Comparison of ENCODE assay signal across 8 mouse cellular contexts in the genomic region with DNA sequence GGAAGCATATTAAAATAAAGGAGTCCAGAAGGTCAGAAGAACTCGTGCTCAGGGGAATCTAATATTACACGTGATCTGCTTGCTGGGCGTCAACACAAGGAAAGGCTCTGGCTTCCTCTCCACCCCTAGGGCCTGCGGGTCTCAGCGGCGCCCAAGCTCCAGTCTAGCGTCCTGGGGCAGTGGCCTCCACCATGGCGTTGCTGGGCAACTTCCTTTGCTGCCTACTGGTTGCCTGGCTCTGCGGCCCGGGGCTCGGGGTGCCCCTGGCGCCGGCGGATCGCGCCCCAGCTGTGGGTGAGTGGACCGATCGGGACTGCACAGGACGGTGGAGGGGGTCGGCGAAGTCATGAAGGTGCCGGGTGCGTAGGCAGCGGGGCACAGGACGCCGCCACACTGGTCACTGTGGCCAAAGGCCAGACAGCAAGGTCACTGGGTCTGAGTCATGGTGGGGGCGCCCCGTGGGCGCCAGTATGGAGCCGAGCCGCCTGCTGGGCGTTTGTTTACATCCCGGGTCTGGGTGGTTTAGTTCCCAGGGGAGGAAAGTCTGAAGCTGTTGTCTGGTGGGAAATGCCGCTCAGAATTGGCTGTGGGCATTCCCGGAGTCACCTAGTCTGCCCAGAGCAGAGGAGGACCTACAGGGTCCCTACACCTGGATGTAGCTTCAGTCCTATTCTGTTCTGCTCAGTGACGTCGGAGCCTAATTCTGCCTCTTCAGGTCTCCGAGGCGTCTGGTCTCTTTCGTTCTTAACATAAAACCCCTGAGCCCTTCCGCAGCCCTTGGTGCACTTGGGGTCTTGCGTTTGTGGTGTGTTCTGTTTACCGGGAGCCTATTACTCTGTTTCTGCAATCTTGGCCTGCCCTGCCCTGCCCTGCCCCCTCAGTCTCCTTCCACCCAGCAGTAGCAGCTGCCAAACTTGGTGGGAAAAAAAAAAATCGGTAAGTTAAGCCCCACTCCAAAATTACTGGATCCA. TPM values are rescaled to one million over a fixed set of nuclear protein-coding genes. Genes with fewer than 3 reads are reported as not detected.
DNase-seq lines count a peak whose midpoint lies in the region; ATAC-seq and TF ChIP-seq lines count a peak whose summit lies in the region.

No protein-coding gene starts in this region.

- TF ChIP-seq CTCF in cerebellum, adult 2 months (IDR thresholded peaks at IDR 0.05; ENCODE audit: borderline replicate concordance, insufficient read depth, low read depth, low read length), result no peak

- no peak for TF ChIP-seq POLR2A in cerebellum, adult 2 months (IDR thresholded peaks at IDR 0.05; ENCODE audit: borderline replicate concordance, insufficient read depth, low read length)

- 0 out of 2 replicates have a peak overlapping the region, but pooled peaks have one; percentile 58 for H3K27ac ChIP-seq in cerebellum, adult 2 months (ENCODE audit: insufficient read depth, low read length)
- H3K27ac ChIP-seq in forebrain, embryonic 16.5 days (ENCODE audit: low read length), result peak overlapping the region; percentile 39

- peak overlapping the region; percentile 75 for H3K9ac ChIP-seq in forebrain, embryonic 16.5 days (replicated peaks; ENCODE audit: low read depth, low read length)

- no peaks in the 10 kb centered on the region for H3K4me1 ChIP-seq in cerebellum, adult 2 months (ENCODE audit: control insufficient read depth, insufficient read depth, low read length)
- peaks cover 18% of the 10 kb centered on the region for H3K4me1 ChIP-seq in forebrain, embryonic 16.5 days (replicated peaks; ENCODE audit: control insufficient read depth, insufficient read depth, low read length)

- peaks cover 3% of the 10 kb centered on the region; the same call in 1 of the 2 replicates for H3K9me3 ChIP-seq in forebrain, embryonic 16.5 days (ENCODE audit: control insufficient read depth, low read length)

- no peaks in the 10 kb centered on the region for H3K36me3 ChIP-seq in forebrain, embryonic 16.5 days (ENCODE audit: control insufficient read depth, insufficient read depth)

- peak overlapping the region; percentile 52 for H3K4me3 ChIP-seq in cerebellum, adult 2 months (replicated peaks; ENCODE audit: insufficient read depth, low read depth, low read length)
- peak overlapping the region; percentile 63 for H3K4me3 ChIP-seq in forebrain, embryonic 16.5 days (replicated peaks; ENCODE audit: low read length)

- peak; percentile 19 for DNase-seq in MN1 (ENCODE audit: low spot score)
- DNase-seq in cerebellum, adult 2 months, result peak; percentile 30 to 49
- peak; percentile 25 to 34 for DNase-seq in layer of hippocampus, postnatal 25 days (ENCODE audit: extremely low spot score in 1 of 2, low spot score in 1 of 2)
- peak; percentile 56 for DNase-seq in lung, postnatal 25 days (ENCODE audit: low spot score)
- DNase-seq in ovary, postnatal 14 days (ENCODE audit: low spot score), result peak; percentile 28
- peak; percentile 41 to 43 for DNase-seq in thymus, postnatal 36 days

- H3K4me2 ChIP-seq in forebrain, embryonic 16.5 days (ENCODE audit: low read length), result peak overlapping the region; percentile 98

- ATAC-seq in forebrain, embryonic 16.5 days, result peak; percentile 68
- peak; percentile 54 to 71 for ATAC-seq in hematopoietic stem cell, adult 5-6 weeks (replicated peaks in 1 of 2; ENCODE audit: insufficient read depth in 1 of 2, low FRiP score in 2 of 2, low TSS enrichment in 1 of 2, low read depth in 1 of 2, poor library complexity in 2 of 2, severe bottlenecking in 2 of 2)

- 4% methylated on average over 44 of the region's 44 CpGs for WGBS in cerebellum, adult 2 months
- 2% methylated on average over 44 of the region's 44 CpGs for WGBS in forebrain, embryonic 16.5 days

- no peaks in the 10 kb centered on the region for H3K27me3 ChIP-seq in cerebellum, adult 2 months (ENCODE audit: control insufficient read depth, insufficient read depth, low read length)
- no peaks in the 10 kb centered on the region for H3K27me3 ChIP-seq in forebrain, embryonic 16.5 days (replicated peaks; ENCODE audit: control insufficient read depth, insufficient read depth, low read length)

RNA-seq across cellular contexts. Expression of gene Smpdl3a, which starts 0.6 kb away (rescaled TPM):
- polyA plus RNA-seq in cerebellum, adult 2 months (2012; rRNA removed), result 29.6 and 37.7 TPM in 2 replicates
- polyA plus RNA-seq in forebrain, embryonic 16.5 days (2015; fragmentation: Nextera tagmentation; extraction: Ambion mirVana), result 17.3 and 19.5 TPM in 2 replicates
- 38.4 and 49.7 TPM in 2 replicates for total RNA-seq in hematopoietic stem cell, adult 5-6 weeks (2017)
- 10 to 100 TPM; 31.1 to 32.4 TPM for total RNA-seq in layer of hippocampus, postnatal 25 days (2021)

RNA-seq across cellular contexts. Expression of gene Fabp7, which starts 10.1 kb away (rescaled TPM):
- polyA plus RNA-seq in cerebellum, adult 2 months (2012; rRNA removed), result 109 and 131 TPM in 2 replicates
- 1,407 and 1,717 TPM in 2 replicates for polyA plus RNA-seq in forebrain, embryonic 16.5 days (2015; fragmentation: Nextera tagmentation; extraction: Ambion mirVana)
- not detected in 2 replicates for total RNA-seq in hematopoietic stem cell, adult 5-6 weeks (2017)
- total RNA-seq in layer of hippocampus, postnatal 25 days (2021), result 100 to 1,000 TPM; 109 to 116 TPM

Comparison
In these comparisons a context has a peak if more than half of its experiments do, and no peak if none do; other contexts are left out.
1. Peak in every context shown above with its lines: DNase-seq, ATAC-seq, H3K4me3 ChIP-seq and H3K27ac ChIP-seq.
2. RNA of gene Fabp7, which starts 10.1 kb away (total RNA-seq): 109 to 116 TPM in layer of hippocampus, postnatal 25 days; not detected in hematopoietic stem cell, adult 5-6 weeks; every median in the first group is over 100 times any median in the second.